Mouse (Mus musculus): Measurements from ENCODE around the gene Ube2r2. TPM values are rescaled to one million over a fixed set of nuclear protein-coding genes. Genes with fewer than 3 reads are reported as not detected.

Gene Ube2r2
- polyA plus RNA-seq, 1 experiment from 2014 or later: 86.8 TPM

- WGBS: 0% methylated on average over 41 of the region's 70 CpGs
- Histone ChIP-seq H3K4me3 (ENCODE audit: control insufficient read depth in 1 of 2, insufficient read depth in 1 of 2, low read depth in 1 of 2, low read length in 2 of 2) (peak overlapping the region; percentile 95 to 98), H3K4me2 (ENCODE audit: low read length) (peak overlapping the region; percentile 78), H3K9ac (ENCODE audit: low read length) (peak overlapping the region; percentile 95), H3K9me3 (ENCODE audit: control insufficient read depth, low read length) (0 out of 2 replicates have a peak, but pooled peaks cover 4% of the 10 kb centered on the region), H3K27ac (replicated peaks in 1 of 2; ENCODE audit: control insufficient read depth in 1 of 2, insufficient read depth in 1 of 2, low read depth in 2 of 2, low read length in 2 of 2) (peak overlapping the region; percentile 99), H3K4me1 (ENCODE audit: control insufficient read depth in 2 of 2, insufficient read depth in 2 of 2, low read length in 2 of 2) (peaks cover 0 to 9% of the 10 kb centered on the region in 2 experiments; a peak in 2 of 4 replicates), H3K27me3 (ENCODE audit: control insufficient read depth, insufficient read depth, low read length) (no peaks in the 10 kb centered on the region), H3K36me3 (ENCODE audit: control insufficient read depth, insufficient read depth, low read length) (peaks cover 13% of the 10 kb centered on the region; the same call in 1 of the 2 replicates)
- peak; percentile 91 for ATAC-seq (ENCODE audit: insufficient number of reproducible peaks, insufficient read depth, low FRiP score, low read depth)
These were observed 420 bp upstream of the Ube2r2 start for GRCm38 (mm10) chr4:41134935-41135710.

- H3K27ac ChIP-seq (replicated peaks in 1 of 2; ENCODE audit: control insufficient read depth in 1 of 2, insufficient read depth in 1 of 2, low read depth in 2 of 2, low read length in 2 of 2): peak overlapping the region; percentile 99
- peaks cover 0 to 14% of the 10 kb centered on the region in 2 experiments; a peak in 2 of 4 replicates for H3K4me1 ChIP-seq (ENCODE audit: control insufficient read depth in 2 of 2, insufficient read depth in 2 of 2, low read length in 2 of 2)
- H3K9ac ChIP-seq (ENCODE audit: low read length): peak overlapping the region; percentile 95
- H3K4me3 ChIP-seq (ENCODE audit: control insufficient read depth in 1 of 2, insufficient read depth in 1 of 2, low read depth in 1 of 2, low read length in 2 of 2): peak overlapping the region; percentile 95 to 98
- 0 out of 2 replicates have a peak, but pooled peaks cover 4% of the 10 kb centered on the region for H3K9me3 ChIP-seq (ENCODE audit: control insufficient read depth, low read length)
- H3K4me2 ChIP-seq (ENCODE audit: low read length): peak overlapping the region; percentile 61
- no peak; the same call in 1 of the 2 replicates for ATAC-seq (ENCODE audit: insufficient number of reproducible peaks, insufficient read depth, low FRiP score, low read depth)
- H3K36me3 ChIP-seq (ENCODE audit: control insufficient read depth, insufficient read depth, low read length): peaks cover 21% of the 10 kb centered on the region
- H3K27me3 ChIP-seq (ENCODE audit: control insufficient read depth, insufficient read depth, low read length): no peaks in the 10 kb centered on the region
- 0% methylated on average over 4 of the region's 4 CpGs for WGBS
These were observed 887 bp downstream of the Ube2r2 start for GRCm38 (mm10) chr4:41136454-41136805.

GRCm38 (mm10) chr4:41136811-41137210 lies 1.3 kb downstream of the Ube2r2 start:
- no peak for ATAC-seq (ENCODE audit: insufficient number of reproducible peaks, insufficient read depth, low FRiP score, low read depth)
- Histone ChIP-seq H3K9me3 (ENCODE audit: control insufficient read depth, low read length) (0 out of 2 replicates have a peak, but pooled peaks cover 4% of the 10 kb centered on the region), H3K36me3 (ENCODE audit: control insufficient read depth, insufficient read depth, low read length) (peaks cover 23% of the 10 kb centered on the region), H3K4me1 (ENCODE audit: control insufficient read depth in 2 of 2, insufficient read depth in 2 of 2, low read length in 2 of 2) (peaks cover 0 to 14% of the 10 kb centered on the region in 2 experiments; a peak in 2 of 4 replicates), H3K27ac (replicated peaks in 1 of 2; ENCODE audit: control insufficient read depth in 1 of 2, insufficient read depth in 1 of 2, low read depth in 2 of 2, low read length in 2 of 2) (peak overlapping the region; percentile 99), H3K4me2 (ENCODE audit: low read length) (peak overlapping the region; percentile 61), H3K27me3 (ENCODE audit: control insufficient read depth, insufficient read depth, low read length) (no peaks in the 10 kb centered on the region), H3K4me3 (ENCODE audit: control insufficient read depth in 1 of 2, insufficient read depth in 1 of 2, low read depth in 1 of 2, low read length in 2 of 2) (peak overlapping the region; percentile 95 to 98), H3K9ac (ENCODE audit: low read length) (peak overlapping the region; percentile 95)
- under 1% methylated on average over 8 of the region's 8 CpGs for WGBS

GRCm38 (mm10) chr4:41140174-41140875 lies 4.8 kb downstream of the Ube2r2 start:
- Histone ChIP-seq H3K27ac (replicated peaks in 1 of 2; ENCODE audit: control insufficient read depth in 1 of 2, insufficient read depth in 1 of 2, low read depth in 2 of 2, low read length in 2 of 2) (no peak overlapping the region), H3K4me2 (ENCODE audit: low read length) (no peak overlapping the region), H3K4me3 (ENCODE audit: control insufficient read depth in 1 of 2, insufficient read depth in 1 of 2, low read depth in 1 of 2, low read length in 2 of 2) (no peak overlapping the region), H3K27me3 (ENCODE audit: control insufficient read depth, insufficient read depth, low read length) (no peaks in the 10 kb centered on the region), H3K9ac (ENCODE audit: low read length) (no peak overlapping the region), H3K9me3 (ENCODE audit: control insufficient read depth, low read length) (0 out of 2 replicates have a peak, but pooled peaks cover 4% of the 10 kb centered on the region), H3K4me1 (ENCODE audit: control insufficient read depth in 2 of 2, insufficient read depth in 2 of 2, low read length in 2 of 2) (peaks cover 0 to 12% of the 10 kb centered on the region in 2 experiments; a peak in 2 of 4 replicates), H3K36me3 (ENCODE audit: control insufficient read depth, insufficient read depth, low read length) (peaks cover 35% of the 10 kb centered on the region)
- 83% methylated on average over 6 of the region's 6 CpGs for whole genome bisulfite sequencing
- no peak for ATAC-seq (ENCODE audit: insufficient number of reproducible peaks, insufficient read depth, low FRiP score, low read depth)

GRCm38 (mm10) chr4:41142601-41143000 lies 7.1 kb downstream of the Ube2r2 start:
- Histone ChIP-seq H3K36me3 (ENCODE audit: control insufficient read depth, insufficient read depth, low read length) (peaks cover 35% of the 10 kb centered on the region), H3K9me3 (ENCODE audit: control insufficient read depth, low read length) (0 out of 2 replicates have a peak, but pooled peaks cover 4% of the 10 kb centered on the region), H3K27me3 (ENCODE audit: control insufficient read depth, insufficient read depth, low read length) (no peaks in the 10 kb centered on the region), H3K4me2 (ENCODE audit: low read length) (no peak overlapping the region), H3K9ac (ENCODE audit: low read length) (no peak overlapping the region), H3K4me1 (ENCODE audit: control insufficient read depth in 2 of 2, insufficient read depth in 2 of 2, low read length in 2 of 2) (peaks cover 0 to 12% of the 10 kb centered on the region in 2 experiments; a peak in 2 of 4 replicates), H3K4me3 (ENCODE audit: control insufficient read depth in 1 of 2, insufficient read depth in 1 of 2, low read depth in 1 of 2, low read length in 2 of 2) (no peak overlapping the region), H3K27ac (replicated peaks in 1 of 2; ENCODE audit: control insufficient read depth in 1 of 2, insufficient read depth in 1 of 2, low read depth in 2 of 2, low read length in 2 of 2) (no peak overlapping the region)
- WGBS: 85% methylated on average over 2 of the region's 2 CpGs
- ATAC-seq (ENCODE audit: insufficient number of reproducible peaks, insufficient read depth, low FRiP score, low read depth): no peak

- Histone ChIP-seq H3K9me3 (ENCODE audit: control insufficient read depth, low read length) (no peaks in the 10 kb centered on the region), H3K27ac (replicated peaks in 1 of 2; ENCODE audit: control insufficient read depth in 1 of 2, insufficient read depth in 1 of 2, low read depth in 2 of 2, low read length in 2 of 2) (no peak overlapping the region), H3K4me3 (ENCODE audit: control insufficient read depth in 1 of 2, insufficient read depth in 1 of 2, low read depth in 1 of 2, low read length in 2 of 2) (no peak overlapping the region), H3K27me3 (ENCODE audit: control insufficient read depth, insufficient read depth, low read length) (no peaks in the 10 kb centered on the region), H3K36me3 (ENCODE audit: control insufficient read depth, insufficient read depth, low read length) (peaks cover 4% of the 10 kb centered on the region), H3K9ac (ENCODE audit: low read length) (no peak overlapping the region), H3K4me1 (ENCODE audit: control insufficient read depth in 2 of 2, insufficient read depth in 2 of 2, low read length in 2 of 2) (0 out of 4 replicates have a peak, but pooled peaks cover 0 to 3% of the 10 kb centered on the region in 2 experiments), H3K4me2 (ENCODE audit: low read length) (no peak overlapping the region)
- WGBS: 87% methylated on average over 3 of the region's 3 CpGs
- ATAC-seq (ENCODE audit: insufficient number of reproducible peaks, insufficient read depth, low FRiP score, low read depth): no peak
These were observed 14.3 kb downstream of the Ube2r2 start for GRCm38 (mm10) chr4:41149891-41150290.

GRCm38 (mm10) chr4:41151186-41151585 lies 15.6 kb downstream of the Ube2r2 start:
- H3K4me1 ChIP-seq (ENCODE audit: control insufficient read depth in 2 of 2, insufficient read depth in 2 of 2, low read length in 2 of 2): 0 out of 4 replicates have a peak, but pooled peaks cover 0 to 3% of the 10 kb centered on the region in 2 experiments
- H3K9ac ChIP-seq (ENCODE audit: low read length): no peak overlapping the region
- no peaks in the 10 kb centered on the region for H3K27me3 ChIP-seq (ENCODE audit: control insufficient read depth, insufficient read depth, low read length)
- no peaks in the 10 kb centered on the region for H3K9me3 ChIP-seq (ENCODE audit: control insufficient read depth, low read length)
- H3K4me3 ChIP-seq (ENCODE audit: control insufficient read depth in 1 of 2, insufficient read depth in 1 of 2, low read depth in 1 of 2, low read length in 2 of 2): no peak overlapping the region
- no peak for ATAC-seq (ENCODE audit: insufficient number of reproducible peaks, insufficient read depth, low FRiP score, low read depth)
- no peak overlapping the region for H3K27ac ChIP-seq (replicated peaks in 1 of 2; ENCODE audit: control insufficient read depth in 1 of 2, insufficient read depth in 1 of 2, low read depth in 2 of 2, low read length in 2 of 2)
- WGBS: 94% methylated on average over 7 of the region's 7 CpGs
- no peak overlapping the region for H3K4me2 ChIP-seq (ENCODE audit: low read length)
- H3K36me3 ChIP-seq (ENCODE audit: control insufficient read depth, insufficient read depth, low read length): peaks cover 4% of the 10 kb centered on the region
